Mouse (Mus musculus): ENCODE measurements at regions not wholly inside any gene's neighbourhood (a gene's known extent, or its start where the extent isn't known, plus 50 kb on each side); places are given as distances from the start of the nearest gene placed in this dataset.

GRCm38 (mm10) chr1:88575917-88576669 lies 66.2 kb upstream of the Glrp1 start:
- peak; percentile 85 for DNase-seq (ENCODE audit: low read depth)

- DNase-seq (ENCODE audit: low read depth), result peak; percentile 55
Measured at GRCm38 (mm10) chr1:88575291-88575690, 65.4 kb upstream of the Glrp1 start.

- DNase-seq (ENCODE audit: low read depth), result no peak
Measured at GRCm38 (mm10) chr1:88572161-88572560, 62.3 kb upstream of the Glrp1 start.

GRCm38 (mm10) chr1:88568447-88569053 lies 58.7 kb upstream of the Glrp1 start:
- no peak for DNase-seq (ENCODE audit: low read depth)

- DNase-seq (ENCODE audit: low read depth), result no peak
Measured at GRCm38 (mm10) chr1:88567198-88567597, 57.3 kb upstream of the Glrp1 start.

GRCm38 (mm10) chr1:88566426-88566825 lies 56.6 kb upstream of the Glrp1 start:
- no peak for DNase-seq (ENCODE audit: low read depth)

- DNase-seq (ENCODE audit: low read depth), result no peak
Measured at GRCm38 (mm10) chr1:88564825-88565224, 55.0 kb upstream of the Glrp1 start.

GRCm38 (mm10) chr1:88562361-88562760 lies 52.5 kb upstream of the Glrp1 start:
- DNase-seq (ENCODE audit: low read depth), result peak; percentile 92

- no peak for DNase-seq (ENCODE audit: low read depth)
Measured at GRCm38 (mm10) chr1:88560771-88561170, 50.9 kb upstream of the Glrp1 start.

Data from induced T-regulatory cell, adult 2 months (primary cell).